Mouse (Mus musculus) liver, adult 2 months (tissue): Measurements from ENCODE around the gene Ift46. TPM values are rescaled to one million over a fixed set of nuclear protein-coding genes. Genes with fewer than 3 reads are reported as not detected.
A peak's percentile ranks its signal among the peaks of the same experiment; 100 is the strongest.

Experiments used
- DNase-seq: peaks from one replicate; pipeline ENCODE4 v3.0.0-alpha.2; 2011; ENCODE audit warnings: low read depth, low spot score; ENCODE audit errors: extremely low read depth
- H3K27ac ChIP-seq: fragments of 200-500 bp; replicated peaks from 2 replicates; pipeline ENCODE4 v1.5.1; 2012; ENCODE audit warnings: low read depth, mild to moderate bottlenecking, control low read depth, inconsistent platforms, low read length; ENCODE audit not compliant: insufficient read depth
- H3K27me3 ChIP-seq: fragments of 200-500 bp; 2 replicates; pipeline ENCODE4 v1.6.1; 2012; ENCODE audit warnings: mild to moderate bottlenecking, moderate library complexity, low read length, inconsistent platforms; ENCODE audit not compliant: control insufficient read depth, insufficient read depth
- H3K36me3 ChIP-seq: fragments of 200-500 bp; 2 replicates; pipeline ENCODE4 v1.6.1; 2012; ENCODE audit warnings: low read length, inconsistent platforms; ENCODE audit not compliant: control insufficient read depth, insufficient read depth
- H3K4me1 ChIP-seq: fragments of 200-500 bp; 2 replicates; pipeline ENCODE4 v1.6.1; 2011; ENCODE audit warnings: low read length; ENCODE audit not compliant: control insufficient read depth, insufficient read depth
- H3K4me3 ChIP-seq: fragments of 200-500 bp; 2 replicates; pipeline ENCODE4 v1.5.1; 2011; ENCODE audit warnings: low read depth, mild to moderate bottlenecking, control low read depth, low read length, moderate library complexity; ENCODE audit not compliant: insufficient read depth
- H3K79me2 ChIP-seq: fragments of 200-500 bp; 2 replicates; pipeline ENCODE4 v1.6.1; 2012; ENCODE audit warnings: inconsistent platforms, mild to moderate bottlenecking, low read length, moderate library complexity; ENCODE audit not compliant: control insufficient read depth, insufficient read depth
- H3K9ac ChIP-seq: fragments of 200-500 bp; 2 replicates; pipeline ENCODE4 v1.6.1; 2012; ENCODE audit warnings: low read depth, mild to moderate bottlenecking, control low read depth, inconsistent platforms, low read length
- CTCF ChIP-seq: fragments of 200-500 bp; IDR thresholded peaks from 2 replicates; pipeline ENCODE4 v1.5.1; 2011; ENCODE audit warnings: low read depth, low read length, control low read depth
- POLR2A ChIP-seq: fragments of 200-500 bp; IDR thresholded peaks from 2 replicates; pipeline ENCODE4 v1.6.1; 2011; ENCODE audit warnings: low read length, control low read depth; ENCODE audit not compliant: insufficient read depth; ENCODE audit errors: extremely low read depth
- WGBS: fragments of 180-500 bp; shearing (Covaris S2); methylation state at CpG from one replicate; pipeline ENCODE4 v1.1.7; 2018; 5-methylcytosine and 5-hydroxymethylcytosine counted together
- polyA plus RNA-seq: library from polyadenylated mRNA; depleted of rRNA; stranded (reverse); fragments of >200 nt; gene quantifications from 2 replicates; pipeline ENCODE4 v1.2.3, GENCODE M21; 2012; rRNA removed
- total RNA-seq: library from RNA; depleted of rRNA; stranded (reverse); fragments of >200 nt; gene quantifications from 2 replicates; pipeline ENCODE4 v1.2.3, GENCODE M21; 2014; rRNA removed

Gene Ift46
- 27.5 and 33.2 TPM in 2 replicates for total RNA-seq
- polyA plus RNA-seq: 24.3 and 33.5 TPM in 2 replicates

DNA sequence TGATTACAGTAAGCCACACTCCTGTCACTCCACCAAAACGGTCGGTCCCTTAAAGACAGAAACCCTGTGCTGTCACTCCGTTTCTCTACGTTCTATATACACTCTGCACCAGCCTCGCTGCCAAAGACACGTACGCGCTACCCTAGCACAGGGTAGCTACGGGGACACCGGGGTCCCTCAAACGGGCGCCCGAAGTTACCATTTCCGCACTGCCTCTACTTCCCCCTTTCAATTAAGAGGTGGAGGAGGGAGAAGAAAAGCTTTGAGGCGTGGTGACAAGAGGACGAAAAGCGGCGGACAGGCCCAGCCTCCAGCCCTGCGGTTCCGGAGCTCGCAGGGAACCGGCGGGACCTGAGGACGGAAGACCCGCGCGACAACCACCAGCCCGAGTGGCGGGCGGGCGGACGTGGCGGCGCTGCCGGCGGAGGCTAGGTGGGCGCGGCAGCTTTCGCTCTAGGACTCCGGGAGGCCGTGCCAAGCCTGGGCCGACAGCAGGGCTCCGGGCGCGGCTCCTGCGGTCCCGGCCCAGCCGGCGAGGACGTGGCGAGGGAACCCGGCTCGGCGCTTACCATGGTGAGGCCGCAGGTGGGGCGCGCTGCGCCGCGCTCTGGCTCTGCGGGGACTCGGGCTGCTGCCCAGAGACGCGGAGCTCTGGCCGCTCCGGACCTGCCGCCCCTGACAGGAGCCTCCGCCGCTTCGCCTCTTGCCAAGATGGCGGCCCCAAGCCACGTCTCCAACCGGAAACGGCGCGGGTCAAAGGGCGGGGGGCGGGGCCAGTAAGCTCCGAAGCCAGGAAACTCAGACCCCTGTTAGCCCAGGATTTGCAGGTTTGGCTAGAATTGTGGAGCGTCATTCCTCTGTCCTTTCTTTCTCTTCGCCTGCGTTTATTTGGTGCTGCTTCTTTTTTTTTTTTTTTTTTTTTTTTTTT is at the start of gene Ift46, which contains the start of gene Arcn1:
Gene Ift46, plus strand, starts transcription at position 808 of the 928 bp plus-strand sequence.
Gene Arcn1, minus strand, starts transcription at position 745 of the 928 bp plus-strand sequence.
- Histone ChIP-seq H3K9ac (peak within 1 kb of the TSS; percentile 99), H3K36me3 (no peaks in the 10 kb centered on the region), H3K79me2 (peaks cover 23% of the 10 kb centered on the region), H3K4me1 (peaks cover 15% of the 10 kb centered on the region), H3K4me3 (peak within 1 kb of the TSS; percentile 98), H3K27ac (peak within 1 kb of the TSS; percentile 96), H3K27me3 (no peaks in the 10 kb centered on the region)
- TF ChIP-seq POLR2A: peak; percentile 81
- no peak for TF ChIP-seq CTCF
- under 1% methylated on average over 82 of the region's 82 CpGs for WGBS
- peak; percentile 74 for DNase-seq

DNA sequence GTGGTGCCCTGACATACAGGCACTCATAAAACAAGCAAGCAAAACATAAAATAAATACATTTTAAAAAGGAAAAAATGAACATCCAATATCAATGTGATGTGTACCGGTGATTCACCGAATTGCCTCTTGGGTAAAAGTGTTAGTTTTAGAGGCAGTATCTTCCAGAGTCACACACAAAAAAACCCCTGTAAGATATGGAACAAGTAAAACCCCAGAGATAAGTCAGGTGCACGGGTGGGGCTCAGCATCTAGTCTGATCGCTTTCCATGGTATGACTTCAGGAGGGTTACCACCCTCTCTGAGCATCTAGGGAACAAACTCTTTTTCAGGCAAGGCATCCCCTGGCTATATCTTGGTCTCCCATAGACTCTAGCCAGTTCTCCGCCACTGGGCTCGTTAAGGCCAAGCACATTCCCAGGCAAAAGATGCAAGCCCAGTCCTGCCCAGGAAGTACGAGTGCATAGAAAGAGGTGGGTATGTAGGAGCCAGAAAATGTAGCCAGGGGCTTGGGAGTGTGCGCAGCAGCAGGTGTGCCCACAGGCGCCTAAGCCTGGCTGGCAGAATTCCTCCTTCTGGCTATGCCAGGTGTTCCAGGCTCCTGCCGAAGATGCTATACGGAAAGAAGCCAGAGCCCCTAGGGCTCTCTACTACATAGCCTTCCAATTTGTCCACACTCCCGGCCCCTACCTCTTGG is 48.6 kb upstream of the Ift46 start:
- WGBS: 97% methylated on average over 12 of the region's 12 CpGs
- Histone ChIP-seq H3K4me1 (peaks cover 15% of the 10 kb centered on the region), H3K4me3 (no peak overlapping the region), H3K36me3 (no peaks in the 10 kb centered on the region), H3K79me2 (no peaks in the 10 kb centered on the region), H3K27me3 (no peaks in the 10 kb centered on the region), H3K9ac (no peak overlapping the region), H3K27ac (no peak overlapping the region)
- TF ChIP-seq CTCF: no peak
- no peak for TF ChIP-seq POLR2A
- no peak for DNase-seq

DNA sequence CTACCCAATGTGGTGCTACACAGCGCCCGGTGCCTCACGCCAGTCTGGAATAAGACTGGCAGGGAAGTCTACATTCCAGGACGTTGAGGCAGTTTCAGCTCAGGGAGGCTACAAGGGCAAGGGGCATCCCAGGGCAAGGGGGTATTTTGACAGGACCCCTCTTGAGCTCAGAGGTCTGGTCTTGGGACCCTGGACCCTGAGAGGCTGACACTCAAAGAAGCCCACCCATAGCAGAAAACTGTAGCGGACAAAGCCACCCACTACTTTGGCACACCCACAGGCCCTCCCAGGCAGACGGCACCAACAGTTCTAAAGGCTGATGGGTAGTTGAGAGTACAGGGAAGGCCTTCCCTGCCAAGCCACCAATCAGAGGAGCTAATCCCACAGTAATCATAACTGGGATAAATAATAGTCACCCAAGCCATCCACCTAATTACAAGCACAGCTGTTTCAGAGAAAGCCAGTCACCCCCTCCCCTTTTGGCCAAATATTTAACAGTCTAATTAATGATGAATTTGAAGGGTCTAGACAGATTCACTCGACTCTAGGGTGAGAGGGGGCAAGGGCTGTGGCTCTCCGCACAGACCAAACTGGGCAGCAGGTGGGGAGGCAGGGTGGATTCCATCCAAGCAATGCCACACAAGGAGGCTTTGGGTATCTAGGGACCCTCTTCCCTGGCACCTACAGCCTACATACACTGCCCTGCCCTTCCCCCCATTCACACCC is 47.9 kb upstream of the Ift46 start:
- Histone ChIP-seq H3K36me3 (no peaks in the 10 kb centered on the region), H3K4me1 (peaks cover 15% of the 10 kb centered on the region), H3K79me2 (no peaks in the 10 kb centered on the region), H3K27me3 (no peaks in the 10 kb centered on the region), H3K9ac (no peak overlapping the region), H3K27ac (no peak overlapping the region), H3K4me3 (no peak overlapping the region)
- WGBS: 89% methylated on average over 8 of the region's 8 CpGs
- TF ChIP-seq POLR2A: no peak
- no peak for TF ChIP-seq CTCF
- no peak for DNase-seq

DNA sequence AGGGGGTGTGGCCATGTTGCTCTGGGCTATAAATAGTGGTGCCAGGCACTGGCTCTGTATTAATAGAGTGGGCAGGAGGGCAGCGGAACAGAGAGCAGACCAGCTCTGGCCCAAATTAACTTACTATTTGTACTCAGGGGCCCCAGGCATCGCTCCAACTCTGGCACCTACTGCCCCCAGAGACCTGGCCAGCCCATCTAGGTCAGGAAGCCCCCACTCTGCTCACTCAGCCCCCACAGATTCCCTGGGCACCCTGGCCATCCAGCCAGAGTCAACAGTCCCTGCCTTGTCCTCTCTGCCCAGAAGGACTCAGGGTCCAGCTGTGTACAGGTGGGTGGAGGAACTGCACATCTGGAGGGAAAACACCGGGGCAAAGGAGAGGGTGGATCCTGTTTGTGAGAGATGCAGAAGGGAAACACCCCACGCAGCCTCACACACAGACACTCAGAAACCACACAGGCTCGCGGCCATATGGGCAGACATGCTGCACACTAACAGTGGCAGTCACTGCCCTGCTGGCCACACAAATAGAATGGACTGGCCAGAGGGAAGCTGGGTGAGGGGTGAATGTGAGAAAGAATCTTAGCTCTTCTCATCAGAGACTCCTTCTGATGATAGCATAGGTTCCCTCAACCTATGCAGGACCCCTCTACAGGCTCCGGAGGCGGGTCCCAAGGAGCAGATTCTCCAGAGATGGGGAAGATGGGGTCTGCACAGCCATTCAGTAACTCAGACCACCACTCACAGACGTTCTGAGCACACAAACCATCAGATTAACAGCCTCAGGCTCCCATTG is 47.2 kb upstream of the Ift46 start:
- H3K79me2 ChIP-seq: no peaks in the 10 kb centered on the region
- no peaks in the 10 kb centered on the region for H3K27me3 ChIP-seq
- no peak overlapping the region for H3K27ac ChIP-seq
- H3K4me1 ChIP-seq: peaks cover 15% of the 10 kb centered on the region
- DNase-seq: no peak
- H3K36me3 ChIP-seq: no peaks in the 10 kb centered on the region
- H3K4me3 ChIP-seq: peak overlapping the region; percentile 48; the same call in 1 of the 2 replicates
- 20% methylated on average over 9 of the region's 9 CpGs for WGBS
- H3K9ac ChIP-seq: peak overlapping the region; percentile 57
- TF ChIP-seq POLR2A (no peak), CTCF (0 out of 2 replicates have a peak, but pooled peaks have one; percentile 6)

DNA sequence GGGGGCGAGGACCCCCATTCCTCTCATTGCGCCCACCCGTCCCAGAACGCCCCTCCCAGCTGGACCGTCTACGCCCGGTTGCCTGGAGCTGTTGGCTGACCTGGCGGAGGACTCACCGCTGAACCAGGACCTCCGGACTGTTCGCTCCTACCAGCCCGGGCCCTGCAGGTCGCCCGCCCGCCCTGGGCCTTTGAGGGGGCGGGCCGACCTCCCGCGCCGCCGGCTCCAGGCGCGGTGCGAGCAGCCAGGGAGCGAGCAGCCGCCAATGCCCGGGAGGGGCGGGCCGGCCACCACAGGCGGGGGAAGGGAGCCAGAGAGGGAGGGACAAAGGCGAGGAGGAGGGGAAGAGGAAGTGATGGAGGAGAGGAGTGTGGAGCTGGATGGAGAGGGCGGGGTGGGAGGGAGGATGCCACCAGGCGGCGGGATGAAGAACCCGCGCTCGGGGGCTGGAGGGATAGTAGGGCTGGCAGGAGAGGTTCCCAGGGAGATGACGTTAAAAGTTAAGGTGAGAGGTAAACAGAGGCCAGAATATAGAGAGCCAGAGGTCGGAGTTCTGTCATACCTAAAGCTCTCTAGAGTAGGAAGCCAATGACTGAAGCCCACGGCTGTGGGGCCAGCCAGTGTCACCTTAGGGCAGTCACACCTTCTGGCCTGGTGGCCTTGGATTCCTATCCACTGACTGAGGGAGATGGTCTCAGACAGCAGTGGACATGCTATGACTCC is 46.4 kb upstream of the Ift46 start:
- no peaks in the 10 kb centered on the region for H3K36me3 ChIP-seq
- H3K79me2 ChIP-seq: no peaks in the 10 kb centered on the region
- DNase-seq: peak; percentile 59
- WGBS: under 1% methylated on average over 38 of the region's 40 CpGs
- no peak overlapping the region for H3K27ac ChIP-seq
- peak overlapping the region; percentile 57 for H3K9ac ChIP-seq
- no peak for TF ChIP-seq POLR2A
- 0 out of 2 replicates have a peak, but pooled peaks have one; percentile 14 for TF ChIP-seq CTCF
- peaks cover 16% of the 10 kb centered on the region for H3K4me1 ChIP-seq
- peak overlapping the region; percentile 48; the same call in 1 of the 2 replicates for H3K4me3 ChIP-seq
- H3K27me3 ChIP-seq: no peaks in the 10 kb centered on the region
